Mouse (Mus musculus) megakaryocyte-erythroid progenitor cell, adult 5-6 weeks (primary cell): Measurements from ENCODE around the gene Astn1. TPM values are rescaled to one million over a fixed set of nuclear protein-coding genes. Genes with fewer than 3 reads are reported as not detected.

Experiments used
- ATAC-seq: replicated peaks from 2 replicates; pipeline ENCODE4 v1.8.0; 2016; ENCODE audit warnings: mild to moderate bottlenecking, inconsistent platforms; ENCODE audit not compliant: severe bottlenecking, poor library complexity, low FRiP score, low TSS enrichment
- total RNA-seq, 2 experiments: library from RNA; stranded (forward) in 1 of 2; stranded (reverse) in 1 of 2; fragments of 200-1000, 215-1000 nt in 1 of 2; fragments of >200 nt in 1 of 2; fragmentation: Nextera tagmentation in 1 of 2; gene quantifications; 2 replicates each; pipeline ENCODE4 v1.2.3; 2014 to 2017

Gene Astn1
- total RNA-seq, 2 experiments from 2014 or later: not detected

GRCm38 (mm10) chr1:158597996-158598395, 235.9 kb downstream of the Astn1 start:
- no peak for ATAC-seq

- no peak for ATAC-seq
Observed at GRCm38 (mm10) chr1:158599435-158599834, 237.4 kb downstream of the Astn1 start.

- no peak for ATAC-seq
Observed at GRCm38 (mm10) chr1:158603056-158603455, 241.0 kb downstream of the Astn1 start.

GRCm38 (mm10) chr1:158604149-158604548, 242.1 kb downstream of the Astn1 start:
- ATAC-seq: no peak

- ATAC-seq: no peak
Observed at GRCm38 (mm10) chr1:158605597-158605996, 243.5 kb downstream of the Astn1 start.

GRCm38 (mm10) chr1:158606324-158606723, 244.3 kb downstream of the Astn1 start:
- no peak for ATAC-seq

GRCm38 (mm10) chr1:158607201-158607600, 245.1 kb downstream of the Astn1 start:
- no peak for ATAC-seq

- no peak for ATAC-seq
Observed at GRCm38 (mm10) chr1:158615202-158615601, 253.1 kb downstream of the Astn1 start.

- ATAC-seq: no peak
Observed at GRCm38 (mm10) chr1:158617943-158618342, 255.9 kb downstream of the Astn1 start.

GRCm38 (mm10) chr1:158632935-158633334, 270.9 kb downstream of the Astn1 start:
- ATAC-seq: no peak

GRCm38 (mm10) chr1:158633441-158633840, 271.4 kb downstream of the Astn1 start:
- no peak for ATAC-seq

GRCm38 (mm10) chr1:158641306-158641705, 279.2 kb downstream of the Astn1 start:
- ATAC-seq: no peak

GRCm38 (mm10) chr1:158642247-158642646, 280.2 kb downstream of the Astn1 start:
- no peak for ATAC-seq

- ATAC-seq: no peak
Observed at GRCm38 (mm10) chr1:158652799-158653198, 290.7 kb downstream of the Astn1 start.

GRCm38 (mm10) chr1:158653808-158654520, 291.9 kb downstream of the Astn1 start:
- peak; percentile 65; the same call in 1 of the 2 replicates for ATAC-seq

- ATAC-seq: peak; percentile 82
Observed at GRCm38 (mm10) chr1:158654571-158655205, 292.6 kb downstream of the Astn1 start.

- no peak for ATAC-seq
Observed at GRCm38 (mm10) chr1:158656986-158657385, 294.9 kb downstream of the Astn1 start.

- no peak for ATAC-seq
Observed at GRCm38 (mm10) chr1:158666001-158666400, 303.9 kb downstream of the Astn1 start.

GRCm38 (mm10) chr1:158669971-158670592, 308.0 kb downstream of the Astn1 start:
- peak; percentile 82 for ATAC-seq

- ATAC-seq: no peak
Observed at GRCm38 (mm10) chr1:158687726-158688125, 325.7 kb downstream of the Astn1 start.

GRCm38 (mm10) chr1:158697423-158697822, 335.4 kb downstream of the Astn1 start:
- no peak for ATAC-seq
